Mouse (Mus musculus): ENCODE measurements around the gene Gm10031. TPM values are rescaled to one million over a fixed set of nuclear protein-coding genes. Genes with fewer than 3 reads are reported as not detected.
A peak's percentile ranks its signal among the peaks of the same experiment; 100 is the strongest.

The Gm10031 gene
- total RNA-seq, 2 experiments from 2014 or later, result 49.6 to 54.0 TPM

DNA sequence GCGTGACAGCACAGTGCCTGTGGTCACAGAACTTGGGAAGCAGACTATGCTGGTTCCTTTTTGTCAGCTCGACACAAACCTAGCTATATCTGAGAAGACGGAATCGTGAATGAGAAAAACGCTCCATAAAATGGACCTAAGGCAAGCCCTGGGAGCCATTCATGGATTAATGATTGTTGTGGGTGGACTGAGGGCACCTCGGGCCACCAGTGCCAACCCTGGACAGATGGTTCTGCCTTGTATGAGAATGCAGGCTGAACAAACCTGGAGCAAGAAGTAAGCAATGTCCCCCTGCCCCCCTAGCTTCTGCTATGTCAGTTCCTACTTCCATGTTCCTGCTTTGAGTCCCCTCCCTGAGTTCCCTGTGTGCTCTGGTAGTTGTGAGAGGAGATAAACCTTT lies 13.9 kb downstream of the Gm10031 start:
- no peak for DNase-seq (ENCODE audit: extremely low spot score in 1 of 2, low spot score in 2 of 2)
- intact Hi-C loops (cut with DNase I), result loop anchor here (5.0 kb wide), 1 partner anchor 295 kb away; no protein-coding TSS in a partner anchor

DNA sequence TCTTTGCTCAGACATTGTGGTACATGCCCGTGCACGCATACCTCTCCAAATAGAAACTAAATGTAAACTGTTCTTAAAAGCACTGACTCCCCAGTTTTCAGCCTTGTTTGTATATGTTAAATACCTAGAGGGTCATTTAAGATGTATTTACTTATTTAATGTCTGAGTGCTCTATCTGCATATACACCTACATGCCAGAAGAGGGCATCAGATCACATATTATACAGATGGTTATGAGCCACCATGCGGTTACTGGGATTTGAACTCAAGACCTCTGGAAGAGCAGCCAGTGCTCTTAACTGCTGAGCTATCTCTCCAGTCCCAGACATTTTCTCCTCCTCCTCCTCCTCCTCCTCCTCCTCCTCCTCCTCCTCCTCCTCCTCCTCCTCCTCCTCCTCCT lies 14.6 kb downstream of the Gm10031 start:
- intact Hi-C loops (cut with DNase I), result loop anchor here (5.0 kb wide), 1 partner anchor 296 kb away; no protein-coding TSS in a partner anchor
- no peak for DNase-seq (ENCODE audit: extremely low spot score in 1 of 2, low spot score in 2 of 2)

DNA sequence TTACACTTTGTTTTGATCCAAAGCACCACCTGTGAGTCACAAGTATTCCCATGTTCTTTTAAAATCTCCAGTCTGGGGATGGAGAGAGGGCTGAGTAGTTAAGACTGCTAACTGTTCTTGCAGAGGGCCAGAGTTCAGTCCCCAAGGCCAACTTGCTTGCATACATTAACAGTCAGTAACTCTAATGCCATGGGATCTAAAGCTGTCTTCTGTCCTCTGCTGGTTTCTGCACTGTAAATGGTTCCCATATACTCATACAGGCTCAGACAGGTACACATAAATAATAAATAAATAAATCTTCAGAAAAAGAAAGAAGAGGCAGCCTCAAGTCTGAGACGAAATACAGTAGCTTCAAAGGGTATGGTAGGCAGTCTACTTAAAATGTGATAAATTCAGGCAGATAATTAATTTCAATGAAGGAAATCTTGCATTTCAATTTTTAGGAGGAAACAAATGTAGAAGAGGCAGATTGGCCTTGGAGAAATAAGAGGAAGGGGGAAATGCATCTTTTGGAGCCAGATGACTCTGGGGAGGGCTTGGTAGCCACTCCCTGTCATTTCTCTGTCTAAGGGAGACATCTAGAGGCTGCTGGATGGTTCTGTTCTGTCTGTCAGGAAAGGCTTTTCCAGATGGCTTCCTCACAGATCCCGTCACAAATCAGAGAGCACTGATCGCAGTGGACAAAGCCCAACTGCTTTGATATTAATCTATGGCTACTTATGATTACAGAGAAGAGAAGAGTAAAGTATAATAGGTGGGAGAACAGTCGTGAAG lies 16.2 kb downstream of the Gm10031 start:
- intact Hi-C loops (cut with DNase I), result loop anchor here (2.0 to 5.0 kb wide), 3 partner anchors 121 to 453 kb away; no protein-coding TSS in a partner anchor
- DNase-seq (ENCODE audit: extremely low spot score in 1 of 2, low spot score in 2 of 2), result peak in 1 of 2 experiments; percentile 32

DNA sequence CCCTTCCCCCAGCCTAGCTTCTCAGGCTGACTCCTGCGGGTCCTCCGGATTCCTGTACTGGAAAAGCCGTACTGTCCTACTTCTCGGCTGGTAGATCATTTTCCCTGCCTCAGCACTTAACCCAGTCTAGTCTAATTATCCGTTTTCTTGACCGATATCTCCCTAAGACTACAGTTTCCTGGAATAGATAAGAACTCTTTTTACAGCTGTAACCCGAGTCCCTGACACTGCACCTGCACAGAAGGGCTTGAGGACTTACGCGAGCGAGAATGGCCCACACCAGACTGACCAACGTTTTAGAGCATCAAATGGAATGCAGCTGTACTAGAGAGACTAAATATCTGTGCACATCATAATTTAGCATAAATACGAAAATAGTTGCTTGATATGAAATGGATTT lies 20.2 kb downstream of the Gm10031 start:
- DNase-seq (ENCODE audit: extremely low spot score in 1 of 2, low spot score in 2 of 2), result no peak
- intact Hi-C loops (cut with DNase I), result loop anchor here (5.0 kb wide), 1 partner anchor 457 kb away; no protein-coding TSS in a partner anchor

DNA sequence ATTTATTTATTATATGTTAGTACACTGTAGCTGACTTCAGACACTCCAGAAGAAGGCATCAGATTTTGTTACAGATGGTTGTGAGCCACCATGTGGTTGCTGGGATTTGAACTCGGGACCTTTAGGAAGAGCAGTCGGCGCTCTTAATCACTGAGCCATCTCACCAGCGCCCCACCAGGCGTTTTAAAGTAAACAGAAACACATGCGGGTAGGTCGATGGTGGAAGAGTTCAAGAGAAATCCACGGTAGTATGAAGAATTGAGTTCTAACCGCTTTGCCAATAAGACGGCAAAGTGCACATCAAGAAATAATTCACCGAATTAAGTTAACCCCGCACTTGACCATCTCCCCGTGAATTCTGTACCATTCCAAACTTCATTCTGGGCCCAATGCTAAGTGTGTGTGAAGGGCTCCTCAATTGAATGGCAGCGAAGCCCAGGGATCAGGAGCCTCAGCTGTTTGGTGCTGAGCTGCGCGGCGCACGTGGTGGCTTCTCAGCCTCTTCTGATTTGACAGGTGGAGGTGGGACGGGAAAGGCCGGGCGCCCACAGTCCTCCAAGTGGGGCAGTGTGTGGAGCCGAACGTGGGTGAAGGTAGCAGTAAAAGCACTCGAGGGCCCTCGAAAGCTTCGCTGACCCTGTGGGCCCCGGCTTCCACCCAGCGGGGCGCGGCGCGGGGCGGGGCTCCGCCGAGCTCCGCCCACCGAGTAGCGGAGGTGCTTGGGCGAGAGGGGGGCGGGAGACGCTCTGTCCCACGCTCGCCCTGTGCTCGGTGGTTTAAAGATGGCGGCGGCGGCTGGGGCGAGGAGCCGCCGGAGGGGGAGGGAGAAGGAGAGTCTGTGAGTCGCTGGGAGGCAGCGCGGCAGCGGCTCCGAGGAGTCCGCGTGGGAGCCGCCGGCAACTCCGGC lies 34.5 kb downstream of the Gm10031 start, which contains the start of gene Abl2:
Gene Abl2, plus strand, starts transcription at position 763 of the 907 bp plus-strand sequence.
- intact Hi-C loops (cut with DNase I), result loop anchor here (5.0 kb wide), 1 partner anchor 74 kb away; no protein-coding TSS in a partner anchor
- peak; percentile 78 to 94 for DNase-seq (ENCODE audit: extremely low spot score in 1 of 2, low spot score in 2 of 2)

DNA sequence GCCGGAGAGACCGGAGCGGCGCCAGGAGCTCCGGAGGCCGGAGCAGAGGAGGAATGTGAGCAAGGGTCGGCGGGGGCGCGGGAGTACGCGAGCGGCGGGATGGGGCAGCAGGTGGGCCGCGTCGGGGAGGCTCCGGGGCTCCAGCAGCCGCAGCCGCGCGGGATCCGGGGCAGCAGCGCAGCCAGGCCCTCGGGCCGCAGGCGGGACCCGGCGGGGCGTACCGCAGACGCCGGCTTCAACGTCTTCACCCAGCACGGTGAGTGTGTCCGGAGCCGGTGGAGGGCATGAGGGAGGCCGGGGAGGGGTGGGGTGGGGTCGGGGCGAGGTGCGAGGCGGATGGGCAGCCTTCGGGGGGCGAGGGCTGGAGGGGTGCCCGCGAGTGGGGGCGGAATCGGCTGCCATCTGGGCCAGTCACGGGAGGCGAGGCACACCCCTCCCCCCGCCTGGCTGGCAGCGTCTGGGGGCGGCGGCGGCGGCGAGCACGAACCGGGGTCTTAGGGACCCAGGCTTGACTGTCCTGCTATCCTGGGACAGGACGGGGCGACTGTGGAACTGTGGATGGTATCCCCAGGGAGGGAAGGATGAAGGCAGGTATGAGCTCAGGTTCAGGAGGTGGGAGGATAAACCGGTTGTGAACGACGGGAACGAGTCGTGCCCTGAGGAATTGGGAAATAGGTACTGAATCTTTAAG lies 35.3 kb downstream of the Gm10031 start:
- DNase-seq (ENCODE audit: extremely low spot score in 1 of 2, low spot score in 2 of 2), result peak; percentile 52 to 89
- intact Hi-C loops (cut with DNase I), result loop anchor here (5.0 kb wide), 1 partner anchor 73 kb away; no protein-coding TSS in a partner anchor

DNA sequence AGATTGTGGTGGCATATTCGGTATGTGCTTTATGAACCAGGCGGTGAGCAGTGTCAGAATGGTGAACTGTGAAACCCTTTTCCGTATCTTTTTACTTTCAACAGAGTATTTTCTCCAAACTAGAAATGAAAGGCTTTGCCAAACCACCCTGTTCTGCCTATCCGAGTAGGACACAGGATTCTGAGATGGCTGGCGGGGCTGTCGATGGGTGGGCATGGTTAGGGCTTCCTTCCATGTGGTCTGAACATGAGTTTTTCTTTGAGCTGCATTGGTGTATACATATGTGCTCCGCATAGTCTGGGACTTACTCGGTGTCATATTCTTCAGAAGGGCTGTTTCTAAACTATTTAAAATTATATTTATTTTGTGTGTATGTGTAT lies 35.8 kb downstream of the Gm10031 start:
- peak in 1 of 2 experiments; percentile 20 for DNase-seq (ENCODE audit: extremely low spot score in 1 of 2, low spot score in 2 of 2)
- intact Hi-C loops (cut with DNase I), result loop anchor here (5.0 kb wide), 1 partner anchor 73 kb away; no protein-coding TSS in a partner anchor

DNA sequence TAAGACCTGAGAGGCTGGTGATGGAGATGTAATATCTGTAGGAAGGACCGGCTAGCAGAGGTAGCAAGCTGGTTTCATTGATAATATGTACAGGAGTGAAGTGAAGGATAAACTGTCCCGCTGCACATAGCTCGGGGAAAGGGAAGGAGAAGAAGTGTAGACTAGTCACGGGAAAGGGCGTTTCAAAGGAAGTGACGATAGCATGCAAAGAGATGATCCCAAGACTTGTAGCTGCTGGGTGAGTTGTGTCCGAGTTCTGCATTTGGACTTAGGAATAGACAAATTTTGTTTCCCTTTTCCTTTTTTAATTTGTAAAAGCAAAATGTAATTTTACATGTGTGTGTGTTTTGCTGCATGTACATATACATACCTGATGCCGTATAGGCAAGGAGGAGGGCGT lies 36.7 kb downstream of the Gm10031 start:
- intact Hi-C loops (cut with DNase I), result no loop called here
- DNase-seq (ENCODE audit: extremely low spot score in 1 of 2, low spot score in 2 of 2), result no peak

DNA sequence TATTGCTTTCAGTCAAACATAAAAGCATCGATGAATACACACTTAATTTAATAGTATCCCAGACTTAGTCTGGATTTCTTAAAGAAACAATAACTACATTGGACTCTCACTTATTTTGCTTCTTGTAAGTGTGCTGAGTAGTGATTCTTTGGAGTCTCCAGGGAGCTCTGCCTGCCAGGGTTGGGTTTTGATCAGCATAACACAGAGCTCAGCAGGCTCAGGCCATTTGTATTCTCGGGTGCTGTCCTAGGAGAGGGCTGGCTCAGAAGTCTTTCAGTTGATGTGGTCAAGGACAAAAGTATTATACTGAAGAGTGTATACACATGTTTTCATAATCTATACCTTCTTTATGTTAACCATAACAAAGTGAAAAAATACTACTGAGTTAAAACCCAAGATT lies 41.5 kb downstream of the Gm10031 start:
- intact Hi-C loops (cut with DNase I), result no loop called here
- DNase-seq (ENCODE audit: extremely low spot score in 1 of 2, low spot score in 2 of 2), result no peak

DNA sequence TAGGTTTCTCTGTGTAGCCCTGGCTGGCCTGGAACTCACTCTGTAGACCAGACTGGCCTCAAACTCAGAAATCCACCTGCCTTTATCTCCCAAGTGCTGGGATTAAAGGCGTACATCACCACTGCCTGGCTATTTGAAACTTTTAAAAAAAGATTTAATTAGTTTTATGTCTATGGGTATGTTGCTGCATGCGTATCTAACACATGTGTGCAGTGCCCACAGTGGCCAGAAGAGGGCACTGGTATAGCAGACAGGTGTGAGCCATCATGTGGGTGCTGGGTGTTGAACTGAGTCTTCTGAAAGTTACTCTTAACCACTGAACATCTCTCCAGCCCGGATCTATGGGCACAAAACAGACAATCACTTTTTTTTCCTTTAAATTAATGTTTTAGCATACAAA lies 42.3 kb downstream of the Gm10031 start:
- DNase-seq (ENCODE audit: extremely low spot score in 1 of 2, low spot score in 2 of 2), result peak in 1 of 2 experiments; percentile 31
- intact Hi-C loops (cut with DNase I), result no loop called here

DNA sequence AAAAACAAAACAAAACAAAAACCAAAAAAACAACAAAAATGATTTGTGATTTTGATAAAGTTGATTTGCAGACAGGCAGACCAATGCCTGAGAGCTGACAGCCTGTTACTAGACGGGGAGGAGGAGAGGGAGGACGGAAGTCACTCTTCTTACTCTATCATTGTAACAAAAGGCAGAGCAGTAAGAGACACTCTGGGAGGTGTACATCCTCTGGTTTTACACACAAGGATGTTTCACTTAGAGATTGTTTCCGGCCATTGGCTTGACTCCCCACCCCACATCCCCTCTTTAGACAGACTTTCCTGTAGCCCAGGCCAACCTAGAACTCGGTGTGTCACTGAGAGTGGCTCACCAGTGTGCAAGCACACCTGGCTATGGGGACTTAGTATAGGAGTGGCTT lies 45.8 kb downstream of the Gm10031 start:
- DNase-seq (ENCODE audit: extremely low spot score in 1 of 2, low spot score in 2 of 2), result no peak
- intact Hi-C loops (cut with DNase I), result no loop called here

DNA sequence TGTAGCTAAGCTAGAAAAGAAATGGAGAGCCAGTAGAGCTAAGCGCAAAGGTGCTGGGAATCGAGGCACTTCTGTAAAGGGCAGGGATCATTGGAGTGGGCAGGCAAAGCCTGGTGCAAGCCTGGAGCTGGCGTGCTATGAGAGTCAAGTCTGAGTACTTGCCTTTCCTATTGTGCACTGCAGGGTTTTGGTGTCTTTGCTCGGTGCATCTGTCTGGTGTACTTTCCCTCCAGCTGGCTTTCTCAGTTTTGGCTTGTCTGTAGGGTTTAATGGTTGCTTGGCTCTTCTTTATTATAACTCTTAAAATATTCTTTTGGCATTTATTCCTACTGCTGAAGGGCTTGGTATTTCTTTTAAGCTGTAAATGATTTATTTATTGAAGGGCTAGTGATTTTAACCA lies 49.1 kb downstream of the Gm10031 start:
- intact Hi-C loops (cut with DNase I), result no loop called here

More for the DNA sequence above, 49.1 kb downstream of the Gm10031 start:
- DNase-seq (ENCODE audit: extremely low spot score in 1 of 2, low spot score in 2 of 2), result no peak

Other genes starting within 250 kb of the Gm10031 start
- 1 to 10 TPM; 2.9 to 3.4 TPM for gene Tdrd5, start 220.3 kb upstream of the Gm10031 start, total RNA-seq (2021)
- under 1 TPM; 0.41 to 0.65 TPM for gene Nphs2, start 213.3 kb upstream of the Gm10031 start, total RNA-seq (2021)
- gene Gm2000, start 158.0 kb upstream of the Gm10031 start, total RNA-seq (2021), result 100 to 1,000 TPM; 395 to 432 TPM
- gene Axdnd1, start 102.9 kb upstream of the Gm10031 start, total RNA-seq (2021), result under 1 TPM; 0.34 to 0.45 TPM
- gene Soat1, start 49.7 kb upstream of the Gm10031 start, total RNA-seq (2021), result 10 to 100 TPM; 26.0 to 33.8 TPM
- 10 to 100 TPM; 55.6 to 58.8 TPM for gene Abl2, start 34.8 kb downstream of the Gm10031 start, total RNA-seq (2021)
- gene Tor3a, start 150.3 kb downstream of the Gm10031 start, total RNA-seq (2021), result 1 to 10 TPM; 4.1 to 5.0 TPM
- gene Fam20b, start 195.1 kb downstream of the Gm10031 start, total RNA-seq (2021), result 10 to 100 TPM; 63.2 to 65.0 TPM